Mouse (Mus musculus): ENCODE data around the gene Cyld.

- TF ChIP-seq CTCF (IDR thresholded peaks at IDR 0.05; ENCODE audit: low read depth): no peak
- no peak for TF ChIP-seq EP300 (IDR thresholded peaks at IDR 0.05; ENCODE audit: low read depth)
Observed at GRCm38 (mm10) chr8:88698048-88698447, 1.2 kb downstream of the Cyld start.
